Mouse (Mus musculus) embryonic facial prominence, embryonic 10.5 days (tissue): ENCODE data around the gene Mb. TPM values are rescaled to one million over a fixed set of nuclear protein-coding genes. Genes with fewer than 3 reads are reported as not detected.

ENCODE experiments used
- DNase-seq: peaks from one replicate; pipeline ENCODE4 v3.0.0-alpha.2; 2017; ENCODE audit warnings: low spot score
- H3K27ac ChIP-seq: fragments of 300-500 bp; sonication (generic); replicated peaks from 2 replicates; pipeline ENCODE4 v1.5.1; 2016; ENCODE audit warnings: mild to moderate bottlenecking
- H3K27me3 ChIP-seq: fragments of 300-500 bp; sonication (generic); replicated peaks from 2 replicates; pipeline ENCODE4 v1.6.1; 2016; ENCODE audit warnings: low read depth, mild to moderate bottlenecking; ENCODE audit not compliant: poor library complexity, severe bottlenecking
- H3K36me3 ChIP-seq: fragments of 300-500 bp; sonication (generic); replicated peaks from 2 replicates; pipeline ENCODE4 v1.6.1; 2016; ENCODE audit warnings: mild to moderate bottlenecking, moderate library complexity
- H3K4me1 ChIP-seq: fragments of 300-500 bp; sonication (generic); 2 replicates; pipeline ENCODE4 v1.6.1; 2016
- H3K4me3 ChIP-seq: fragments of 300-500 bp; sonication (generic); 2 replicates; pipeline ENCODE4 v1.5.1; 2016; ENCODE audit warnings: mild to moderate bottlenecking, moderate library complexity
- H3K9me3 ChIP-seq: fragments of 300-500 bp; sonication (generic); 2 replicates; pipeline ENCODE4 v1.6.1; 2016; ENCODE audit warnings: mild to moderate bottlenecking
- WGBS: fragments of 180-500 bp; shearing (Covaris S2); methylation state at CpG from one replicate; pipeline ENCODE4 v1.1.7; 2016; 5-methylcytosine and 5-hydroxymethylcytosine counted together
- polyA plus RNA-seq: library from polyadenylated mRNA; unstranded; fragments of >200 nt; fragmentation: Nextera tagmentation; extraction: Ambion mirVana; gene quantifications from 2 replicates; pipeline ENCODE4 v1.2.1, GENCODE M21; 2016

Gene Mb
- polyA plus RNA-seq, 1 experiment from 2014 or later: 0.86 TPM

DNA sequence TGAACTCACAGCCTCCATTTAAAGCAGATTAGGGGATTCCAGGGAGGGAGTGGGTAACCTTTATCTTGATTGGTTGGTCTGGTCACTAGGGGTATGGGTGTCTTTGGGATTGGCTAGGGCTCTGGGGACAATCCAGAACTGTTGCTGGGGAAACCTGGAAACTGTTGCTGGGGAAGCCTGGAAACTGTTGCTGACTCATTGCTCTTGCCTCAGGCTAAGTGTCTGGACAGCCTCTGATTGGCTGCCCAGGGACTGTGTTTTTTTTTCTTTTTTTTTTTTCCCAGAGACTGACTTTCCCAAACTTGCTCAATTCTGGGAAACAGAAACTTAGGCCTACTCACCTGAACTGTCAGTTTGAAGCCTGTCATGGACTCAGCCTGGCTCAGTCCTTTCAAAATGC is 8.1 kb upstream of the Mb start:
- Histone ChIP-seq H3K27ac (no peak overlapping the region), H3K36me3 (no peaks in the 10 kb centered on the region), H3K27me3 (no peaks in the 10 kb centered on the region), H3K4me1 (peaks cover 29% of the 10 kb centered on the region), H3K4me3 (no peak overlapping the region), H3K9me3 (no peaks in the 10 kb centered on the region)
- DNase-seq: no peak

- no peaks in the 10 kb centered on the region for H3K36me3 ChIP-seq
- peak overlapping the region; percentile 81 for H3K27ac ChIP-seq
- no peaks in the 10 kb centered on the region for H3K9me3 ChIP-seq
- WGBS: 52% methylated on average over 3 of the region's 3 CpGs
- H3K27me3 ChIP-seq: no peaks in the 10 kb centered on the region
- peaks cover 29% of the 10 kb centered on the region for H3K4me1 ChIP-seq
- H3K4me3 ChIP-seq: no peak overlapping the region
- no peak for DNase-seq
Observed at GRCm38 (mm10) chr15:77056791-77057051, 6.3 kb upstream of the Mb start.

DNA sequence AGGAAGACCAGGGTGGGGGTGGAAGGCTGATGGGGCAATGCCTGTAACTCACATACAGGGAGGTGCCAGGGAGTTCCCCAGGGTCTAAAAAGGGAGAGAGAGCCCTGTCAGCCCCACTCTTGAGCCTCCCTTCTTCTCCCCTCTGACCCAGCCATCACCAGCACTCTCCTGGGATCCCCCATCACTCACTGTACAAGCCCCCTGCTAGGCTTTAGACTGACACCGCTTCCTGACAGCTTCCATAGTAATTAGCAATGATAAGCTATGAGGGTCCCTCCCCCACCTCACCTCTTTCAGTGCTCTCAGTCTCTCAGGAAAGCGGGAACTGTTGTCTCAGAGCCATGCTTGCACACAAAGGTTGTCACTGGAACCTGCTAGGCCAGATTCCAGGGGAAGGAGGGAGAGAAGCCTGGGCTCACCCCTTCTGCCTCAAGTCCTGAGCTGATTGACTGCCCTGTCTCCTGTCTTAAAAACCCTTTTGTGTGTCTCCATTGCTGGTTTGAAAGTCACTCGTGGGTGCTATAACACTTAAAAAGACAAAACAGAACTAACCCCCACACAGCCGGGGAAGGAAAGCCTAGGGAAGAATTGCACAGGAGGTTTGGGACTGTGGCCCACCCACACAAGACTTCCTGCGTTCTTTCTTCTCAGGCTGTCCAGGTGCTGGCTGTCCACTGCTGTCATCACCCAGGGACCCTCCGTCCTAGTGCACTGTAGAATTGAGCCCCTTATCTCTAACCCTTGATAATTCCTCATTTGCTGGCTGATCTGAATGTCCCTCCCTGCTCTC is 5.7 kb upstream of the Mb start:
- DNase-seq: peak; percentile 68
- Histone ChIP-seq H3K4me3 (peak overlapping the region; percentile 21; the same call in 1 of the 2 replicates), H3K4me1 (peaks cover 29% of the 10 kb centered on the region), H3K9me3 (no peaks in the 10 kb centered on the region), H3K27me3 (no peaks in the 10 kb centered on the region), H3K27ac (peak overlapping the region; percentile 81), H3K36me3 (no peaks in the 10 kb centered on the region)
- WGBS: 29% methylated on average over 6 of the region's 6 CpGs

- no peaks in the 10 kb centered on the region for H3K36me3 ChIP-seq
- H3K4me3 ChIP-seq: no peak overlapping the region
- H3K27me3 ChIP-seq: peaks cover 4% of the 10 kb centered on the region; the same call in 1 of the 2 replicates
- peak overlapping the region; percentile 81 for H3K27ac ChIP-seq
- no peak for DNase-seq
- H3K4me1 ChIP-seq: peaks cover 29% of the 10 kb centered on the region
- WGBS: 62% methylated on average over 5 of the region's 5 CpGs
- no peaks in the 10 kb centered on the region for H3K9me3 ChIP-seq
Observed at GRCm38 (mm10) chr15:77054611-77055175, 4.2 kb upstream of the Mb start.

- WGBS: 88% methylated on average over 1 of the region's 1 CpGs
- H3K9me3 ChIP-seq: no peaks in the 10 kb centered on the region
- H3K27me3 ChIP-seq: peaks cover 4% of the 10 kb centered on the region; the same call in 1 of the 2 replicates
- DNase-seq: no peak
- H3K36me3 ChIP-seq: no peaks in the 10 kb centered on the region
- H3K27ac ChIP-seq: no peak overlapping the region
- H3K4me3 ChIP-seq: no peak overlapping the region
- H3K4me1 ChIP-seq: peaks cover 29% of the 10 kb centered on the region
Observed at GRCm38 (mm10) chr15:77053021-77053420, 2.6 kb upstream of the Mb start.

GRCm38 (mm10) chr15:77052176-77052575 is 1.7 kb upstream of the Mb start:
- no peak overlapping the region for H3K4me3 ChIP-seq
- 40% methylated on average over 1 of the region's 1 CpGs for WGBS
- peaks cover 4% of the 10 kb centered on the region; the same call in 1 of the 2 replicates for H3K27me3 ChIP-seq
- DNase-seq: no peak
- no peak overlapping the region for H3K27ac ChIP-seq
- H3K9me3 ChIP-seq: no peaks in the 10 kb centered on the region
- H3K36me3 ChIP-seq: no peaks in the 10 kb centered on the region
- H3K4me1 ChIP-seq: peaks cover 28% of the 10 kb centered on the region

- H3K27ac ChIP-seq: peak overlapping the region; percentile 51
- peaks cover 4% of the 10 kb centered on the region; the same call in 1 of the 2 replicates for H3K27me3 ChIP-seq
- no peaks in the 10 kb centered on the region for H3K36me3 ChIP-seq
- H3K4me3 ChIP-seq: no peak overlapping the region
- 47% methylated on average over 10 of the region's 10 CpGs for WGBS
- no peak for DNase-seq
- no peaks in the 10 kb centered on the region for H3K9me3 ChIP-seq
- H3K4me1 ChIP-seq: peaks cover 36% of the 10 kb centered on the region
Observed at GRCm38 (mm10) chr15:77045609-77046008, 4.9 kb downstream of the Mb start.

- no peaks in the 10 kb centered on the region for H3K36me3 ChIP-seq
- no peak for DNase-seq
- peaks cover 45% of the 10 kb centered on the region for H3K4me1 ChIP-seq
- H3K9me3 ChIP-seq: no peaks in the 10 kb centered on the region
- 84% methylated on average over 12 of the region's 12 CpGs for WGBS
- H3K27ac ChIP-seq: peak within 1 kb of the TSS; percentile 51; the same call in 1 of the 2 replicates
- H3K27me3 ChIP-seq: no peaks in the 10 kb centered on the region; the same call in 1 of the 2 replicates
- H3K4me3 ChIP-seq: no peak within 1 kb of the TSS
Observed at GRCm38 (mm10) chr15:77044597-77045320, 5.7 kb downstream of the Mb start, which contains the start of gene Apol6. Gene Apol6, plus strand, starts transcription at chr15:77044729.

DNA sequence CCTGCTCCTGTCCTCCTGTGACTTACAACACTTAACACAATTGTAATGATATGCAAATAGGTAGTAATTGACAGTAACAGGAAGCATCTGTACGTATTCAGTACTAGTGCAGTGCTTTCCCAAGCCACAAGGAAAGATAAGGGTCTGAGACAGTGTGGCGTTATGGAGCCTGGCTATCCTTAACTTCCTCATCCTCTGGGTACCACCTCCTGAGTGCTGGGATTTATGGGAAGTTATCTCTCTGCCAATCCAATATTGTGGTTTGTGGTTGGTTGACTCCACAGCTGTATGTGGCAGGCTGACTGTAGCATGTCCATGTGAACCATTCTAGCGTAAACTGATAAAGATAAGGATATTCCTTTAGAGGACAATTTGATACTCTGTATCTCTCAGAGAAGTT is 9.7 kb downstream of the Mb start:
- WGBS: 74% methylated on average over 3 of the region's 3 CpGs
- no peaks in the 10 kb centered on the region for H3K36me3 ChIP-seq
- DNase-seq: no peak
- H3K27ac ChIP-seq: peak overlapping the region; percentile 92; the same call in 1 of the 2 replicates
- no peaks in the 10 kb centered on the region for H3K9me3 ChIP-seq
- H3K4me3 ChIP-seq: no peak overlapping the region
- no peaks in the 10 kb centered on the region for H3K27me3 ChIP-seq
- H3K4me1 ChIP-seq: peaks cover 77% of the 10 kb centered on the region

DNA sequence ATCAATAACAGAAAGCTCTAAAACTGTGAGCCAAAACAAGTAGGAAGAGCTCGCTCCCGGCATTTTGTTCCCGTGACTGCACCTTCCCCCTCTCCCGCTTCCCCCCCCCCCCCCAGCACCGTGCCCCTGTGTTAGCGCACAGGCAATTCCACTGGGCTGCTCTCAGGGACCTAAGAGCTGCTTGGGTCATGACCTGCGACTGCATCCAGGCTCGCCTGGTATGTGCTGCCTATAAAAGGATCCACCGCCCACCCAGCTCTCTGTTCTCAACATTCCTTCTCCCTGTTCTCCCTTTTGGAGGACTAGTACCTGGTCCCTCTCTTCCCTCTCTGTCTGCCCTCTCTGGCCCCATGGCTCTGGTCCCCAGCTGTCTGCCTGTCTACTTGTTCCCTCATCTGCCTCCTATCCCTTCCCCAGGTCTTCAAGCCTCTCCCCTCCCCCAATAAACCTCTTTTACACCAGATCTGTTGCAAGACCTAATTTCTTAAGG is 11.2 kb downstream of the Mb start:
- Histone ChIP-seq H3K9me3 (no peaks in the 10 kb centered on the region), H3K4me3 (0 out of 2 replicates have a peak overlapping the region, but pooled peaks have one; percentile 1), H3K27me3 (no peaks in the 10 kb centered on the region), H3K27ac (peak overlapping the region; percentile 92), H3K4me1 (peaks cover 63% of the 10 kb centered on the region), H3K36me3 (no peaks in the 10 kb centered on the region)
- WGBS: 43% methylated on average over 9 of the region's 9 CpGs
- DNase-seq: no peak

GRCm38 (mm10) chr15:77037278-77038161 is 12.9 kb downstream of the Mb start:
- DNase-seq: peak; percentile 62
- Histone ChIP-seq H3K36me3 (no peaks in the 10 kb centered on the region), H3K4me1 (peaks cover 53% of the 10 kb centered on the region), H3K27me3 (no peaks in the 10 kb centered on the region), H3K9me3 (no peaks in the 10 kb centered on the region), H3K27ac (peak overlapping the region; percentile 92), H3K4me3 (peak overlapping the region; percentile 23; the same call in 1 of the 2 replicates)
- 35% methylated on average over 11 of the region's 11 CpGs for whole genome bisulfite sequencing

DNA sequence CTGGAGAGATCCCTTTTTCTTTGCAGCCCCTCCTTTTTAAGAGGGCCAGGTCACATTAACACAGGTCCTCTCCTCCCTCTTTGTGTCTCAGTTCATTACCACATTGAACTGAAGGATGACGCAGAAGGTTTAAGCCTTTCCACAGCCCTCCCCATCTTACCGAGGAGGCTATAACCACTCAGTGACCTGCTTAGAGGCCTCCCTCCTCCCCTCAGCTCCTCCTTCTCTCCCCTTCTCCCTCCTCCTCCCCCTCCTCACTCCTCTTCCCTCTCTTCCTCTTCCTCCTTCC is 13.5 kb downstream of the Mb start:
- H3K27me3 ChIP-seq: no peaks in the 10 kb centered on the region
- peak overlapping the region; percentile 92 for H3K27ac ChIP-seq
- H3K4me3 ChIP-seq: no peak overlapping the region
- peaks cover 53% of the 10 kb centered on the region for H3K4me1 ChIP-seq
- DNase-seq: no peak
- no peaks in the 10 kb centered on the region for H3K9me3 ChIP-seq
- no peaks in the 10 kb centered on the region for H3K36me3 ChIP-seq
- 47% methylated on average over 2 of the region's 2 CpGs for WGBS
